Mouse (Mus musculus) retina, embryonic 14.5 days (tissue): Measurements from ENCODE around the gene Nat8.
"Not testable (repeated sequence)": the region's sequence is repeated elsewhere in the genome, so short reads cannot be mapped to it uniquely, and the experiment has no call there.

ENCODE experiments used
- DNase-seq: peaks from one replicate; pipeline ENCODE4 v3.0.0-alpha.2; 2015; ENCODE audit warnings: low spot score

The Nat8 gene

GRCm38 (mm10) chr6:85836098-85836497, 4.2 kb upstream of the Nat8 start:
- not testable (repeated sequence) for DNase-seq

- DNase-seq: not testable (repeated sequence)
Observed at GRCm38 (mm10) chr6:85835104-85835503, 3.2 kb upstream of the Nat8 start.

DNA sequence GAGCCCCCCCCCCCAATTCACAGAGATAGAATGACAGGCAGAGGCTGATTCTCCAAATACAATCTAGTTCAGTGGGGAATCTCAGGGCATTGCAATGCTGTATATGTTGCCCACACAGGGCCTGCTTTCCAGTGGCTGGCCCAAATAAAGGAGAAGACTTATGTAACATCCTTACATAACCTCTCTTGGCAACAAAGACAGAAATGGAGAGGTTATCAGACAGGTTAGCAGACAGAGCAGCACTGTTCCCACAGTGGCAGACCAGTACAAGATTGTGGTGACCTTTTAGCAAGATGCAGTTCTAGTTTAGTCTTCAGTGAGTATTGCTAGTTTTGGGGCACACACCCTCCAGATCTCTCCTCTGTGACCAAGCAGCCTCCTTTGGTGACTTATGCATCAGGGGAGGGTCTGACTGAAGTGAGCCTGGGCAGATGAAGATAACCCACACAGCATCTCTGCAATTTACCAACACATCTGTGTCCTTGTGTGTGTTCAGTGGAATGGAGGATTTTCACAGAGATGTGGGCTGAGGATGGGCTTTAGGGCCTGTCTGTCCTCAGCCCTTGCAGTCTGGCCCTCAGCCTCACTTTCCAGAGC, 2.7 kb upstream of the Nat8 start:
- not testable (repeated sequence) for DNase-seq

DNA sequence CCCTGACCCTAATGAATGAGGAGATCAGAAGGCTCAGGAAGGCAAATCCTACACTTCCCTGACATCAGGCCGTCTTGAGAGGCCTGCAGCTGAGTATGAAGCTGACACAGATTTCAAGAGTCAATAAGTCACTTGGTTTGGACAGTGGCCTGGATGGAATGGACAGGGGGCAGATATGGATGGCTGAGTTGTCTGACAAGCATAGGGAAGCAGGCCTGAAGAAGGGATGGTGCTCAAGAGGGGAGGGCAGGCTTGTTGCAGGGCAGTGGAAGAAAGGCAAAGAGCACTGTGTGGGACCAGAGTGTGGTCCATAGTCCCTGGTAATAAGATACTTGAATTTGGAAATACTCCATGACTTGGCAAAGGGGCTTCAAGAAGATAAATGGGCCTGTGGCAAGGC, 2.4 kb downstream of the Nat8 start:
- DNase-seq: no peak

GRCm38 (mm10) chr6:85825886-85826285, 6.0 kb downstream of the Nat8 start:
- DNase-seq: no peak

DNA sequence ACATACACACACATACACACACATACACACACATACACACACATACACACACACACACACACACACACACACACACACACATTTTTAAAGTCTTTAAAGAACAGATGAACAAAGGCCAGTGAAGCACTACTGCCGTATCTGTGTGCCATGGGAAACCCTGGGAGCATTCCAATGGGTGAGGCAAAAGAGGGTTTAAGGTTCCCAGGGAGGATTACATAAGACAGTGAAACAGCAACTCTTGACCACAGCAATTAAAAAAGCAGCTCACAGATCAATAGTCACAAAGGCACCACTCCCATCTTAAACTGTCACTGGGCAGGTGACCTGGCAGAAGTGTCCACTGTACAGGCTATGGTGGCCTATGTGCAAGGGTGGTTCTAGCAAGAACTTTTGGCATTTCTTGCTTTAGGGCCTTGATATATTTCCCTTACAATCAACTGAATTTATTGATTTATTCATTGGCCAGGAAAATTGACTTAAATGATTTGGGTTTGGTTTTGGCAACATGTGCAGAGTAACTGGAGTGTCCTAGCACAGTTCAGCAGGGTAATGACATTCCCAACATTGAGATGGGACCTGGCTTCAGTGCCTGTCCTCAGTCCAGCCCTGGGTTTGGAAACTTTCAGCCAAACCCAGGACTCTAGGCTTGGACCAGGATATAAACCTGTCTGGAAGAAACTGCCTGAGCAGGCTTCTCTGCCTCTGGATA, 8.3 kb downstream of the Nat8 start:
- no peak for DNase-seq

GRCm38 (mm10) chr6:85822286-85822685, 9.6 kb downstream of the Nat8 start:
- no peak for DNase-seq

GRCm38 (mm10) chr6:85820837-85821236, 11.0 kb downstream of the Nat8 start, which contains the start of the genes Nat8f6 and Nat8f5:
Gene Nat8f6 (minus strand): TSS chr6:85820954.
Gene Nat8f5 (minus strand): TSS chr6:85820972.
- DNase-seq: no peak

- no peak for DNase-seq
Observed at GRCm38 (mm10) chr6:85818338-85818737, 13.5 kb downstream of the Nat8 start.

DNA sequence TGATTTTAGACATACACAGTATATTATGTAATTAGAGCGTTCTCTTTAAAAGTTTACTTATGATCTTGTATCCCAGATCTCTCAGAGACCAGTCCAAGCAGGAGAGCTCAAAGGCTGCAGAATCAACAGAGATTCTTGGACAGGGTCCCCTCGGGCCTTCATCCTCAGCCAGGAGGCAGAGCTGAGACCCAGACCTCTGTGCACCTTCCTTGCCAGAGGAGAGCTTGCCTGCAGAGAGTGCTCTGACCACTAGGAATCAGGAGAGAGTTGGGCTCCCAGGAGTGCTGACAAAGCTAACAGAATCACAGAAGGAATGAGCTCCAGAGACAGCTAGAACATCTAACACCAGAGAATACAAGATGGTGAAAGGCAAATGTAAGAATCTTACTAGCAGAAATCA, 18.5 kb downstream of the Nat8 start:
- no peak for DNase-seq

GRCm38 (mm10) chr6:85810942-85811537, 20.8 kb downstream of the Nat8 start:
- not testable (repeated sequence) for DNase-seq

GRCm38 (mm10) chr6:85810514-85810913, 21.4 kb downstream of the Nat8 start:
- not testable (repeated sequence) for DNase-seq

DNA sequence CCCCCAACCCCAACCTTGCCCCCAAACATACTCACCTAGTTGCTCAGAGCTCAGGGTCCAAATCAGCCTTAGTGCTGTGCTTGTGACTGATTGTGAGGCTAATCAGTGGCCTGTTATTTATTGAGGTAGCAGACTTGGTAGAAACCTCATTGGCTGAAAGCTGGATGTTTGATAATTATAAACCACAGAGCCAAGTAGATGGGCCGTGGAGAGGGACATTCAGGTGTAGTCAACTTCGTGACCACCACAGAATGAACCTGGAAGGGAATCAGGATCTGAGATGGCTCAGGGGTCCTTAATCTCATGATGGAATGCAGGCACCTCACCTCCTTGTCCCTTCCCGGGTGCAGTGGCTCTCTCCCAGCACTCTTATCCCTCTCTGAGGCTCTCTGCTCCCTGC, 22.1 kb downstream of the Nat8 start:
- not testable (repeated sequence) for DNase-seq

GRCm38 (mm10) chr6:85803180-85803579, 28.7 kb downstream of the Nat8 start:
- DNase-seq: not testable (repeated sequence)
